Mouse (Mus musculus) ES-E14 (cell line): ENCODE data around the gene Syde2. TPM values are rescaled to one million over a fixed set of nuclear protein-coding genes. Genes with fewer than 3 reads are reported as not detected.
A peak's percentile ranks its signal among the peaks of the same experiment; 100 is the strongest.

Experiments used
- DNase-seq: peaks from one replicate; pipeline ENCODE4 v3.0.0-alpha.2; 2013; ENCODE audit warnings: low read depth, low spot score
- H3K27ac ChIP-seq: 2 replicates; pipeline ENCODE4 v1.5.1; 2012; ENCODE audit warnings: low read depth, mild to moderate bottlenecking, low read length, moderate library complexity, mixed read lengths; ENCODE audit not compliant: poor library complexity, insufficient read depth, severe bottlenecking
- H3K36me3 ChIP-seq: 2 replicates; pipeline ENCODE4 v1.6.1; 2012; ENCODE audit warnings: mild to moderate bottlenecking, low read length, moderate library complexity, mixed read lengths; ENCODE audit not compliant: control insufficient read depth, poor library complexity, insufficient read depth, severe bottlenecking
- H3K4me1 ChIP-seq, 2 experiments: fragments of 150-350 bp in 1 of 2; sonication (generic) in 1 of 2; 2 replicates each; pipeline ENCODE4 v1.6.1; 2012; ENCODE audit warnings: low read length in 2 of 2, mild to moderate bottlenecking in 1 of 2, mixed read lengths in 1 of 2; ENCODE audit not compliant: control insufficient read depth in 2 of 2, insufficient read depth in 2 of 2, poor library complexity in 1 of 2
- H3K4me3 ChIP-seq, 2 experiments: fragments of 150-350 bp in 1 of 2; sonication (generic) in 1 of 2; 2 replicates each; pipeline ENCODE4 v1.5.1; 2012; ENCODE audit warnings: low read length in 2 of 2, low read depth in 1 of 2, mild to moderate bottlenecking in 1 of 2, mixed read lengths in 1 of 2; ENCODE audit not compliant: insufficient read depth in 1 of 2, poor library complexity in 1 of 2, severe bottlenecking in 1 of 2
- H3K9ac ChIP-seq: 2 replicates; pipeline ENCODE4 v1.6.1; 2012; ENCODE audit warnings: low read depth, mild to moderate bottlenecking, low read length, mixed read lengths; ENCODE audit not compliant: poor library complexity, insufficient read depth, severe bottlenecking
- H3K9me3 ChIP-seq: fragments of 150-350 bp; sonication (generic); 2 replicates; pipeline ENCODE4 v1.6.1; 2012; ENCODE audit warnings: low read depth, mild to moderate bottlenecking, low read length; ENCODE audit not compliant: control insufficient read depth, insufficient read depth
- CHD2 ChIP-seq: IDR thresholded peaks from 2 replicates; pipeline ENCODE4 v1.6.1; 2014; ENCODE audit warnings: mild to moderate bottlenecking, low read depth, low read length, inconsistent platforms
- HCFC1 ChIP-seq: IDR thresholded peaks from 2 replicates; pipeline ENCODE4 v1.6.1; 2012; ENCODE audit warnings: low read length, inconsistent platforms, borderline replicate concordance; ENCODE audit not compliant: insufficient read depth
- MAFK ChIP-seq: IDR thresholded peaks from 2 replicates; pipeline ENCODE4 v1.6.1; 2014; ENCODE audit warnings: mild to moderate bottlenecking, low read depth, low read length, inconsistent platforms; ENCODE audit not compliant: insufficient read depth
- ZC3H11A ChIP-seq: IDR thresholded peaks from 2 replicates; pipeline ENCODE4 v1.6.1; 2012; ENCODE audit warnings: low read depth, mild to moderate bottlenecking, inconsistent platforms, low read length, borderline replicate concordance
- ZNF384 ChIP-seq: IDR thresholded peaks from 2 replicates; pipeline ENCODE4 v1.6.1; 2012; ENCODE audit warnings: low read depth, low read length, inconsistent platforms
- in situ Hi-C, 2 experiments: fragments of 600-800 bp; cut with MboI; formaldehyde crosslinking; loops; one replicate each; pipeline ENCODE4 v1.15.1; 2025; ENCODE audit warnings: low sequenced_read_pairs in 2 of 2, inconsistent platforms in 1 of 2; ENCODE audit not compliant: unreplicated experiment in 2 of 2
- total RNA-seq: library from RNA; depleted of rRNA; stranded (reverse); fragments of 300-350 nt; gene quantifications from 2 replicates; pipeline ENCODE4 v1.2.3, GENCODE M21; 2012

The Syde2 gene
- total RNA-seq, 1 experiment = 19.9 TPM

DNA sequence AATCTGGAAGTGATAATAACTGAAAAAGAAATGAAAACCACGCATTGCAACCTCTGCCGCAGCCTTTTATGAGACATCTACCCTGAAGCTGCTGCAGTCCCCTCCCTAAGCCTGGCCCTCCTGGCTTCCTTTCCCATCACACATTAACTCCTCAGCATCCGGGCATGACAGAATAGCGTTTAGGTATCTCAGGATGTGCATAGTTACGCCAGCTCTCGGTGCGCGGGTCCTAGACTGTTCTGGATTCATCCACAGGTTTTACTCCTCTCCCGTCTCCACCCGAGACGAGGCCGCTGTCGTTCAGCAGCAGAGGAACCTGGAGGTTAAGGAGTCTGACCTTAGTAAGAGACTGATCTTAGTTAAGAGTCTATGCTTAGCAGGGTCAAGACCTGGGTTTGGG is 3.5 kb downstream of the Syde2 start:
- no peak for TF ChIP-seq ZNF384
- TF ChIP-seq ZC3H11A = no peak
- Histone ChIP-seq H3K9me3 (no peaks in the 10 kb centered on the region), H3K36me3 (no peaks in the 10 kb centered on the region), H3K4me3 (peak overlapping the region in 1 of 2 experiments; percentile 7; a peak in 1 of 4 replicates), H3K27ac (no peak overlapping the region), H3K4me1 (peaks cover 4 to 5% of the 10 kb centered on the region in 2 experiments; a peak in 3 of 4 replicates), H3K9ac (peak overlapping the region; percentile 7; the same call in 1 of the 2 replicates)
- in situ Hi-C loops = no loop called here
- no peak for DNase-seq

DNA sequence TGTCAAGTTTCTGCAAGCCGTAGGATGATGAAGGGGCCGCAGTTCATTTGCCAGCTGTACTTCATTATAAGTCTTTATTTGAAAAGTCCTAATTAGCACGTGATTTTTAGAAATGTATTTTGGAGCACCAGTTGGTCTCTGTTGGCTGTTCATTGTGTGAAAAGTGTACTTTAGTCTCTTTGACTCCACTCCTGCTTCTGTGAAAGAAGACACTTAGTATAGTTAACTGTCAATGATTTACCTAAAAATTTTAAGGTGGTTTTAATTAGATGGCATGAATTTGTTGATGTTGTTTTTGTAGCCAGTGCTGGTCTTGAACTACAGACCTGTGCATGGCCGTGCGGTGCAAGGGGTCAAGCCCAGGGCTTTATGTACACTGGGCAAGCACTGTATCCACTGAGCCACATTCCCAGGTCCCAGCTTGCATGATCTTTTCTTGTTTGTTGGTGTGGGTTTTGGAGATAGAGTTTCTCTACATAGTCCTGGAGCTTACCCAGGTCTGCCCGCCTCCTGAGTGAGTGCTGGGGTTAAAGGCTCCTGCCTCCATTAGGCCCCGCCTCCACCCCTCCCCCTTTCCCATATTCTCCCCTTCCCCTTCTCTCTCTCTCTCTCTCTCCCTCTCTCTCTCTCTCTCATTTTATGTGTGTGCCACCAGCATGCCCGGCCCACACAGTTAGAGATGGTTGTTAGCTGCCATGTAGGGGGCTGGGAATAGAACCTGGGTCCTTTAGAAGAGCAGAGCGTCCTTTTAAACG is 4.5 kb downstream of the Syde2 start:
- no peak for DNase-seq
- Histone ChIP-seq H3K4me3 (no peak overlapping the region), H3K36me3 (no peaks in the 10 kb centered on the region), H3K27ac (no peak overlapping the region), H3K9me3 (no peaks in the 10 kb centered on the region), H3K9ac (no peak overlapping the region), H3K4me1 (peaks cover 0 to 3% of the 10 kb centered on the region in 2 experiments; a peak in 1 of 4 replicates)
- TF ChIP-seq ZC3H11A (no peak), MAFK (no peak), CHD2 (no peak), ZNF384 (no peak)
- in situ Hi-C loops = no loop called here

DNA sequence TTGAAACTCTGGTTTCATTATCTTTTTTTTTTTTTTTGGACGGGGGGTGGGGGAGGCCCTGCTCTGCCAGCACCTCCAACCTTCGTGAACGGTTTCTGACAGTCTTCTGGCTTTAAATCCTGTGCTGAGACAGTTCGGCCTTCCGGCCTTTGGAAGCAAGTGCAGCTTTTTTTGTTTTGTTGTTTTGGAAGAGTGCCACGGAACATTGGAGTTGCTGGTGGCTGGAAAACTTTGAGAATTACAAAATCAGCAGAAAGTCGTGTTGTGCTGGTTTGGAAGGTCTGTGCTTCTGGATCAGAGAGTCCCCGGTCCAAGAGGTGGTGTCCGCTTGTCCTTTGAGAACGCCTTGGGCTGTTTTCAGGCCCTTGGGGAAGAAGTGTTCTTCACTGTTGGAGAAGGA is 5.1 kb downstream of the Syde2 start:
- in situ Hi-C loops = no loop called here
- peaks cover 0 to 3% of the 10 kb centered on the region in 2 experiments; a peak in 1 of 4 replicates for H3K4me1 ChIP-seq
- H3K9me3 ChIP-seq = no peaks in the 10 kb centered on the region
- H3K9ac ChIP-seq = no peak overlapping the region
- H3K27ac ChIP-seq = no peak overlapping the region
- no peak overlapping the region for H3K4me3 ChIP-seq
- no peak for DNase-seq
- no peaks in the 10 kb centered on the region for H3K36me3 ChIP-seq
- TF ChIP-seq CHD2 (no peak), ZC3H11A (no peak), MAFK (no peak), HCFC1 (no peak), ZNF384 (no peak)

DNA sequence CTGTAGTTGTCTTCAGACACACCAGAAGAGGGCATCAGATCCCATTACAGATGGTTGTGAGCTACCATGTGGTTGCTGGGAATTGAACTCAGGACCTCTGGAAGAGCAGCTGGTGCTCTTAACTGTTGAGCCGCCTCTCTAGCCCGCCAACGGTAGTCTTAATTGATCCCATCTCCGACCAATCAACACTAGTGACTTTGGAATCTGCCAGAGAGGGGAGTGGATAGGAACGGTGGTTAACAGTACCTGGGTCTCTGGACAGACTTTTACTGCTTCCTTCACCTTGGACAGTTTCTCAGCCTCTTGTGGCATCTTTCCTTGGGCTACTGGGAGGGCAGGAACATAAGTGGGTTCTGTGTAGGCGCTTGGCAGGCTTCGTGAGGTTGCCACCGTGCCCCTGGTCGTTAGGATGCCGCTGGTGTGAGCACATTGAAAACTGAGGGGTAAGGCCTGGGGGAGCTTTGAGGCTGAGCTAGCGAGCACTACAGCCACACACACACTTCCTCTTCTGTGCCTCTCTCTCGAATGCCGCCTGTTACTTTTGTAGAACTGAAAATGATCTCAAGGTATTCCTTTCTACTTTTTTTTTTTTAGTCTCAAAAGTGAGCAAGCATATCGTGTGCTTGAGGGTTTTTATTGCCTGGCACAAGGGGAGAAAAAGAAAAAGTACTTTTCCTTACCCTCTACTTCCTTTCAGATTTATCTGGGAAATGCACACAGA is 6.0 kb downstream of the Syde2 start:
- in situ Hi-C loops = no loop called here
- DNase-seq = no peak
- no peak overlapping the region for H3K9ac ChIP-seq
- no peak overlapping the region for H3K4me3 ChIP-seq
- no peak overlapping the region for H3K27ac ChIP-seq
- H3K9me3 ChIP-seq = no peaks in the 10 kb centered on the region
- no peaks in the 10 kb centered on the region for H3K36me3 ChIP-seq
- peaks cover 0 to 3% of the 10 kb centered on the region in 2 experiments; a peak in 1 of 4 replicates for H3K4me1 ChIP-seq
- no peak for TF ChIP-seq HCFC1
